Mouse (Mus musculus) CH12.LX (cell line): Measurements from ENCODE around the gene Tbx15.

Source experiments
- CTCF ChIP-seq, 2 experiments: IDR thresholded peaks in 1 of 2; conservative IDR thresholded peaks in 1 of 2; 2 replicates each; pipeline ENCODE4 v1.5.1; 2011 to 2012; ENCODE audit warnings: low read depth in 2 of 2, low read length in 2 of 2, improper control_type of control experiment in 1 of 2, inconsistent platforms in 1 of 2, mild to moderate bottlenecking in 1 of 2, moderate library complexity in 1 of 2
- GABPA ChIP-seq: IDR thresholded peaks from 2 replicates; pipeline ENCODE4 v1.6.1; 2012; ENCODE audit warnings: low read depth, low read length, improper control_type of control experiment, inconsistent platforms; ENCODE audit not compliant: insufficient replicate concordance
- MAZ ChIP-seq: IDR thresholded peaks from 2 replicates; pipeline ENCODE4 v1.6.1; 2012; ENCODE audit warnings: low read depth, mild to moderate bottlenecking, inconsistent platforms, low read length, improper control_type of control experiment, moderate library complexity
- NRF1 ChIP-seq: IDR thresholded peaks from 2 replicates; pipeline ENCODE4 v1.6.1; 2014; ENCODE audit warnings: low read depth, mild to moderate bottlenecking, inconsistent platforms, low read length, improper control_type of control experiment, moderate library complexity
- POLR2A ChIP-seq: IDR thresholded peaks from 2 replicates; pipeline ENCODE4 v1.6.1; 2011; ENCODE audit warnings: low read depth, mild to moderate bottlenecking, improper control_type of control experiment, low read length
- ZC3H11A ChIP-seq: IDR thresholded peaks from 2 replicates; pipeline ENCODE4 v1.6.1; 2012; ENCODE audit warnings: low read depth, mild to moderate bottlenecking, inconsistent platforms, low read length, improper control_type of control experiment

DNA sequence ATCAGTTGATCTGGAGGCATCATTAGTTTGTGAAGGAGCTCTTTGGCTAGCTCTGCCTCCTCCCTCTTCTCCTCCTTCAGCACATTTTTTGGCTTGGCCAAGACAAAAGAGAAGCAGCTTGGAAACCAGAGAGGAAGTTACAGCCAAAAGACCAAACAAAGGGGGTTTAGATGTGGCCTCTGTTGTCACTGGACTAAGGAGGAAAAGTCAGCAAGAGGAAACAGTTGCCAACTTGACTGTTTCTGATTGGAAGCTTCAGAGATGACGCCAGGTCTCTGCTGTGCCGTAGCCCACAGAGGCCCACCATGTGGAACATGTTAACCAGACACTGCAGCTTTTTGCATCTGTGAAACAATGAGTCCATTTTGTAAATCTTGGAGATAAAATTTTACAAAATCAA is 96.7 kb downstream of the Tbx15 start:
- no peak for TF ChIP-seq NRF1
- no peak for TF ChIP-seq CTCF (conservative IDR thresholded peaks at IDR 0.05 in 1 of 2, IDR thresholded peaks at IDR 0.05 in 1 of 2; ENCODE audit: low read depth in 2 of 2, low read length in 2 of 2)
- TF ChIP-seq MAZ, result no peak
- TF ChIP-seq ZC3H11A, result no peak
- no peak for TF ChIP-seq GABPA
- no peak for TF ChIP-seq POLR2A
